Mouse (Mus musculus) left cerebral cortex, postnatal 4 days (tissue): Measurements from ENCODE around the gene Camk2d. TPM values are rescaled to one million over a fixed set of nuclear protein-coding genes. Genes with fewer than 3 reads are reported as not detected.

ENCODE experiments used
- DNase-seq: peaks from one replicate; pipeline ENCODE4 v3.0.0-alpha.2; 2022
- intact Hi-C: fragments of 180-260 bp; cut with DNase I; formaldehyde crosslinking; loops from one replicate; pipeline ENCODE4 v1.15.1; 2025
- total RNA-seq, 2 experiments: library from RNA; stranded (reverse); gene quantifications; 2 replicates each; pipeline ENCODE4 v1.2.3; 2021

Gene Camk2d
- total RNA-seq, 2 experiments from 2014 or later: 74.5 to 96.9 TPM

- no peak for DNase-seq
- intact Hi-C loops: no loop called here
Observed at GRCm38 (mm10) chr3:126681051-126681450, 84.9 kb downstream of the Camk2d start.

DNA sequence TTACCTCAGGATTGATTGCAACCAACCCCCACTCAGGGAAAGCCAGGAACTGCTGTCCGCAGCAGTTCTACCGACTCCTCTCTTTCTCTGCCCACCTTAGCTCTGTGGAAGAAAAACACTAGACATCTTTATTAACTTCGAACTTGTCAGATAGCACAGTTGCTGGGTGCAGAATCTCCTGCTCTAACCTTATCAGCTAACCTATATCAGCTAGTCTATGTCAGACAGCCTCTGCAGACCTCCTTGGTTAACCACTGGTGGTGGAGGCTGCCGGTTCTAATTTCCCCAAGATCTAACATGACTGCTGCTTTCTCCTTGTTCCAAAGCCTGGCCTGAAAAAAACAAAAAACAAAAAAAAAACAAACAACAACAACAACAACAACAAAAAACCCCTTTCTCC is 85.9 kb downstream of the Camk2d start:
- intact Hi-C loops: no loop called here
- no peak for DNase-seq

DNA sequence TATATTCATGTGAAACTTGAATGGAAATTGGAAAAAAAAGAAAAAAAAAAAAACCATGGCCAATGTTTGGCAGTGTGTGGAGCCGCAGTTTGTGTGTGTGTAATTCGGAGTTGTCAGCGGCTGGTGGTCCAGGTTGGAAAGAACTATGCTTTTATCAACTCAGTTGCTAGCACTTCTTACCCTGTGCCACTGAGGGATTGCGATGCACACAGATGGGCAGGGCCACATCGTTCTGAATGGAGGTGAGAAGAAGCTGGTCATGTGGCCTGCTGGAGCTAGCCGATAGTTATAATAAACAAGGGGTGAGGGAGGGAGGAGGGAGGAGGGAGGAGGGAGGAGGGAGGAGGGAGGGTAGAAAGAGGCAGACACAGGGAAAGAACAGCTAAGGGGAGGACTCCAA is 89.3 kb downstream of the Camk2d start:
- no peak for DNase-seq
- intact Hi-C loops: no loop called here

GRCm38 (mm10) chr3:126687150-126687549 is 91.0 kb downstream of the Camk2d start:
- DNase-seq: no peak
- intact Hi-C loops: no loop called here

DNA sequence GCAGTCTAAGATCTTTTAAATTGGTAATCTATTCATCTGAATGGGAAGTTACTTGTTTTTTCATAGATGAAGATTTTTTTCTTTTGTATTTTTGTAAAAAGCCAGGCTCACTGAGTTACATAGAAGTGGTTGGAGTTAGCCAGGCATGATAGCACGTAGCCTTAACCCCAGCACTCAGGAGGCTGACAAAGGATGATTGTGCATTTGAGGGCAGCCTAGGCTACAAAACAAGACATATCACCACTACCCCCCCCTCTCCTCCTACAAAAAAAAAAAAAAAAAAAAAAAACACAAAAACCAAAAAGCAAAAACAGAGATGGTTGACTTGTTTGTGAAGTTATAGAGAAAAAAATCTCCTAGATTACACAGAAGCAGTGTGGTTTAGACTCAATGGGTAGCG is 92.4 kb downstream of the Camk2d start:
- DNase-seq: no peak
- intact Hi-C loops: no loop called here

- DNase-seq: no peak
- intact Hi-C loops: no loop called here
Observed at GRCm38 (mm10) chr3:126690627-126691505, 94.8 kb downstream of the Camk2d start.

DNA sequence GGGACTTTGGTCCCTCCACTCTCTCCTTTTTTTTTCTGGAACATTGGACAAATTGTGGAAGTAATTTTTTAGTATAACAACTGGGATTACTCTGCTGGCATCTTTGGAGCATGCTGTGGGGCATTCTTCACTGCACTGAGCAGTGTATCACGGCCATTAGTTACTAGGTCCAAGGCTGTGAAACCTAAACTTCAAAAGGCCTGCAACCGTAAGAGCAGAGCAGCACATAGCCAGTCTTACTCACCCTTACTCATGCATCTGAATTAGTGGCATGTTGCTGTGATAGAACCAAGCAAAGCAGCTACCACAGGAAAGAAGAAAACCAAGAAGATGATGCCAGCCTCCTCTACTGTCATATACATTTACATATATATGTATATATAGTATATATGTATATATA is 95.5 kb downstream of the Camk2d start:
- intact Hi-C loops: no loop called here
- no peak for DNase-seq

- intact Hi-C loops: no loop called here
Observed at GRCm38 (mm10) chr3:126692797-126693196, 96.7 kb downstream of the Camk2d start.

GRCm38 (mm10) chr3:126693302-126693701 is 97.2 kb downstream of the Camk2d start:
- intact Hi-C loops: no loop called here
- no peak for DNase-seq

More at GRCm38 (mm10) chr3:126692797-126693196, 96.7 kb downstream of the Camk2d start:
- DNase-seq: no peak

GRCm38 (mm10) chr3:126695456-126696293 is 99.6 kb downstream of the Camk2d start:
- peak; percentile 74 for DNase-seq
- intact Hi-C loops: no loop called here

DNA sequence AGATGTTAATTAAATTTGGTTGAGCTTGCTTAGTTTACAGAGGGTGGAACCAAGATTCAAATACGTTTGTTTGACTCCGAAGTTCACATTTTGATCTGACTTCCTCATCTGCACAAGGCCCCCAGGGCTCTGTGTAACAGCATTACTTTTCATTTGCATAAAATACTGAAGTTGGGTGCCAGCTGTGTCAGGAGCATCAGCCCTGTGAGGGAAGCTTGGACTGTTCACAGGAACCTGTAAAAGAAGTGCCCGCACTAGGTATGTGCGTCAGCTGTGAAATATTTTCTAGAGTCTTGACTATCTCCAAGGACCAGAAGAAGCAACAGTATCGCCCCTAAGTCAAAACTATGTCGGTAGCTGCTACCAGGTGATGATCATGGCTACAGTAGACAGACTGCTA is 100.5 kb downstream of the Camk2d start:
- no peak for DNase-seq
- intact Hi-C loops: no loop called here

GRCm38 (mm10) chr3:126699740-126700139 is 103.6 kb downstream of the Camk2d start:
- DNase-seq: no peak
- intact Hi-C loops: no loop called here

- no peak for DNase-seq
- intact Hi-C loops: no loop called here
Observed at GRCm38 (mm10) chr3:126701067-126701466, 105.0 kb downstream of the Camk2d start.

- intact Hi-C loops: no loop called here
- no peak for DNase-seq
Observed at GRCm38 (mm10) chr3:126701586-126701985, 105.5 kb downstream of the Camk2d start.

DNA sequence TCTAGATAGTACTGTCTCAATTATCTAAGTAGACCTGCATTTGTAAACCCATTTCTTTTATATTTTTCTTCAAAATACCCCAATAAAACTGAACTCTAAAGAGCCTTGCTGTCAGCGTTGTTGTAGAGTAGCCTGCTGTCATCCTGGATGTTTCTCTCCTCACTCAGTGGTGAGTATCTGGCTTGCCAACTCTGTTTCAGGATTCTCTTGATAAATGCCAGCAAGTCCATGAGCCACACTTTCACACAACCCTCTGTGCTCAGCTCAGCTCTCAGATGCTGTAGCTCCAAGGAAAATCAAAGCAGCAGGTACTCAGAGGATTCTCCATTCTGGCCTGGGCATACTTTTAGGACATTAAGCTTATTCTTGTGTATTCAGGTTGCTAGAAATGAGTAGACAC is 109.4 kb downstream of the Camk2d start:
- DNase-seq: peak; percentile 23
- intact Hi-C loops: no loop called here

DNA sequence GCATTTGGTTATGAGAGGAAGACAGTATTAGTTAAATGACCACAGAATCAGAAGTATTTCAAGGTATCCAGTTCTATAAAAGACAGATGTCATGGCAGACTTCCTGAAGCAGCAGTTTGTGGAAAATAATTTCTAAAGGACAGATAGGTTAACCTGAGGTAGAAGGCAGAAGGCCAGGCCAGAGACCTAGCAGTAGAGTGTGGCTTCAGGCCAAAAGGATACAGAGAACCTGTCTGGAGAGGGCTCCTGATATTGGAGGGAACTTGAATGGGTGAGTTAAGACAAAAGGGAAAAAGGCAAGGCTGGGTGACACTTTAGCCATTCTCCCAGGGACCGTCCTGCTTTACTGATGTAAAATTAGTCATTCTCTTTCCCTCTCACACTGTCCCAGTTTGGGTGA is 118.2 kb downstream of the Camk2d start:
- intact Hi-C loops: no loop called here
- no peak for DNase-seq

DNA sequence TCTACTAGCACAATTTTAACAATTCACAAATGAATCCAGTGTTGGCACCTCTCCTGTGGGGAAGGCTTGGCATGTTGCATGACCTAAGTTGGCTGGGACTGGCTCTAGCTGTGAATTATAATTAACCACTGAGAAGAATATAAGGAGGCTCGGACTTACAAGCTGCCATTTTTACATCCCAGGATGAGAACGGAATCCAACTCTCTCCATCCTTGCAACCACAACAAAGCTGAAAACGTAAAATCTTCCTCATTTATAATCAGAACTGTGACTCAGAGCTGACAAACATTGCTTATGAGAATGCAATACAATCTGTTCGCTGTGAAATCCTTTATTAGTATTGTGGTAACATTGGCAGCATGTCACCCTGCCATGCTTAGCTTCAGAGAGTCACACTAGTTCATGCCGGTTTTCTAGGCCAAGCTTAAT is 126.9 kb downstream of the Camk2d start:
- DNase-seq: peak; percentile 75
- intact Hi-C loops: no loop called here

GRCm38 (mm10) chr3:126723458-126723857 is 127.4 kb downstream of the Camk2d start:
- intact Hi-C loops: no loop called here
- peak; percentile 25 for DNase-seq

GRCm38 (mm10) chr3:126725647-126726046 is 129.5 kb downstream of the Camk2d start:
- no peak for DNase-seq
- intact Hi-C loops: no loop called here

GRCm38 (mm10) chr3:126727387-126727786 is 131.3 kb downstream of the Camk2d start:
- intact Hi-C loops: no loop called here
- no peak for DNase-seq

GRCm38 (mm10) chr3:126730411-126730810 is 134.3 kb downstream of the Camk2d start:
- intact Hi-C loops: no loop called here
- DNase-seq: no peak

DNA sequence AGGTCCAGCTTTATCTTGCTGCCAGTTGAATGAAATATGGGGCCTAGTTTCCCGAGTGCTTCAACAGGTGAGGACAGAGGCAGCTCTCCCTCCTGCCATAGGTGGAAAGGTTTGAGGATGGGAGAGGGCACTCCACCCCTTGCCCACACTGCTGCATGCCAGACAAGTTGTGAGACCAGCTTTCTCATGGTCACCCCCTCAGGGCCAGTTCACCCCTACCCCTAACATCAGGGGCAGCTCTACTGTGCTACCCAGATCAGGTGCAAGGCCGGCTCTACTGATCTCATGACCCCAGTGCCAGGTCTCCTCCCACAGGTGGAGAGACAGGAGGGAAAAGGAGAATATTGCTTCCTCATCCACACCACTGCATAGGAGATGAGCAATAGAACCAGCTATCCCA is 136.2 kb downstream of the Camk2d start:
- DNase-seq: no peak

More for the DNA sequence above, 136.2 kb downstream of the Camk2d start:
- intact Hi-C loops: no loop called here
